Mouse (Mus musculus): ENCODE measurements around the gene Gpc6. TPM values are rescaled to one million over a fixed set of nuclear protein-coding genes. Genes with fewer than 3 reads are reported as not detected.

Gpc6 gene
- polyA plus RNA-seq, 2 experiments, result 26.1 to 39.5 TPM

GRCm38 (mm10) chr14:117777866-117778500 is 852.9 kb downstream of the Gpc6 start:
- ATAC-seq (ENCODE audit: low FRiP score, low read depth) (no peak), DNase-seq (ENCODE audit: low spot score) (no peak)
- Histone ChIP-seq H3K9ac (ENCODE audit: low read depth, low read length, severe bottlenecking) (no peak overlapping the region), H3K36me3 (ENCODE audit: control insufficient read depth, insufficient read depth, low read length) (no peaks in the 10 kb centered on the region), H3K4me1 (ENCODE audit: control insufficient read depth, insufficient read depth, low read length) (peaks cover 5% of the 10 kb centered on the region; the same call in 1 of the 2 replicates), H3K9me3 (ENCODE audit: control insufficient read depth, low read length) (no peaks in the 10 kb centered on the region), H3K4me2 (replicated peaks; ENCODE audit: low read depth, low read length, severe bottlenecking) (no peak overlapping the region), H3K27me3 (ENCODE audit: control insufficient read depth, insufficient read depth, low read length) (no peaks in the 10 kb centered on the region), H3K27ac (replicated peaks; ENCODE audit: low read depth, low read length) (no peak overlapping the region), H3K4me3 (replicated peaks; ENCODE audit: low read length) (no peak overlapping the region)
- no peak for TF ChIP-seq POLR2A (IDR thresholded peaks at IDR 0.05; ENCODE audit: borderline replicate concordance, extremely low read depth, insufficient read depth, insufficient read length)
- 56% methylated on average over 13 of the region's 13 CpGs for WGBS

- DNase-seq (ENCODE audit: low spot score), result no peak
- H3K4me1 ChIP-seq (ENCODE audit: control insufficient read depth, insufficient read depth, low read length), result peaks cover 5% of the 10 kb centered on the region; the same call in 1 of the 2 replicates
- no peaks in the 10 kb centered on the region for H3K27me3 ChIP-seq (ENCODE audit: control insufficient read depth, insufficient read depth, low read length)
- WGBS, result 47% methylated on average over 15 of the region's 15 CpGs
- H3K4me2 ChIP-seq (replicated peaks; ENCODE audit: low read depth, low read length, severe bottlenecking), result no peak overlapping the region
- no peak overlapping the region for H3K27ac ChIP-seq (replicated peaks; ENCODE audit: low read depth, low read length)
- no peaks in the 10 kb centered on the region for H3K9me3 ChIP-seq (ENCODE audit: control insufficient read depth, low read length)
- no peak overlapping the region for H3K4me3 ChIP-seq (replicated peaks; ENCODE audit: low read length)
- TF ChIP-seq POLR2A (IDR thresholded peaks at IDR 0.05; ENCODE audit: borderline replicate concordance, extremely low read depth, insufficient read depth, insufficient read length), result no peak
- no peak for ATAC-seq (ENCODE audit: low FRiP score, low read depth)
- H3K36me3 ChIP-seq (ENCODE audit: control insufficient read depth, insufficient read depth, low read length), result no peaks in the 10 kb centered on the region
- no peak overlapping the region for H3K9ac ChIP-seq (ENCODE audit: low read depth, low read length, severe bottlenecking)
Measured at GRCm38 (mm10) chr14:117778538-117779413, 853.7 kb downstream of the Gpc6 start.

GRCm38 (mm10) chr14:117781724-117782123 is 856.6 kb downstream of the Gpc6 start:
- Histone ChIP-seq H3K4me2 (replicated peaks; ENCODE audit: low read depth, low read length, severe bottlenecking) (no peak overlapping the region), H3K9me3 (ENCODE audit: control insufficient read depth, low read length) (no peaks in the 10 kb centered on the region), H3K27me3 (ENCODE audit: control insufficient read depth, insufficient read depth, low read length) (no peaks in the 10 kb centered on the region), H3K4me3 (replicated peaks; ENCODE audit: low read length) (no peak overlapping the region), H3K27ac (replicated peaks; ENCODE audit: low read depth, low read length) (no peak overlapping the region), H3K4me1 (ENCODE audit: control insufficient read depth, insufficient read depth, low read length) (peaks cover 5% of the 10 kb centered on the region; the same call in 1 of the 2 replicates), H3K36me3 (ENCODE audit: control insufficient read depth, insufficient read depth, low read length) (no peaks in the 10 kb centered on the region), H3K9ac (ENCODE audit: low read depth, low read length, severe bottlenecking) (no peak overlapping the region)
- DNase-seq (ENCODE audit: low spot score), result no peak
- WGBS, result 15% methylated on average over 5 of the region's 5 CpGs
- no peak for ATAC-seq (ENCODE audit: low FRiP score, low read depth)
- no peak for TF ChIP-seq POLR2A (IDR thresholded peaks at IDR 0.05; ENCODE audit: borderline replicate concordance, extremely low read depth, insufficient read depth, insufficient read length)

- no peak for TF ChIP-seq POLR2A (IDR thresholded peaks at IDR 0.05; ENCODE audit: borderline replicate concordance, extremely low read depth, insufficient read depth, insufficient read length)
Measured at GRCm38 (mm10) chr14:117783671-117784262, 858.7 kb downstream of the Gpc6 start.

DNA sequence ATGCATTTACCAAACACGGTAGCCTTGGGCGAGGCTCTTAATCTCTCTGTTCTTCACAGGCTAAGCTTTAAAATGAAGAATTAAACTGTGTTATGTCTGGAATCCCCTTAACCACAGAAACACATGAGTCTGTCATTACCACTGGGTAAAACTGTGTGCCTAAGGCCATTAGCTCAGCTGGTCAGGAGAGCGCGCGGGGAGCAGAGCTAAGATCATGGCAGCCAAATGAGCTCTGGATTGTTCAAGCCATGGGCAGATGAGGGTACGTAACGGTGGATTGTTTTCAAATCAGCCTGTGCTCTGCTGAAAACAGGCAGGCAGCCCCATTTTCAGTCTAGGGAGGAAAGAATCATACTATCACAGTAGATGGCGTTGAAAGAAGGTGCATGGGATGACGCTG is 859.8 kb downstream of the Gpc6 start:
- Histone ChIP-seq H3K36me3 (ENCODE audit: control insufficient read depth, insufficient read depth, low read length) (no peaks in the 10 kb centered on the region), H3K4me3 (replicated peaks; ENCODE audit: low read length) (no peak overlapping the region), H3K27me3 (ENCODE audit: control insufficient read depth, insufficient read depth, low read length) (no peaks in the 10 kb centered on the region), H3K4me1 (ENCODE audit: control insufficient read depth, insufficient read depth, low read length) (no peaks in the 10 kb centered on the region), H3K9ac (ENCODE audit: low read depth, low read length, severe bottlenecking) (no peak overlapping the region), H3K4me2 (replicated peaks; ENCODE audit: low read depth, low read length, severe bottlenecking) (no peak overlapping the region), H3K27ac (replicated peaks; ENCODE audit: low read depth, low read length) (no peak overlapping the region), H3K9me3 (ENCODE audit: control insufficient read depth, low read length) (no peaks in the 10 kb centered on the region)
- TF ChIP-seq POLR2A (IDR thresholded peaks at IDR 0.05; ENCODE audit: borderline replicate concordance, extremely low read depth, insufficient read depth, insufficient read length), result no peak
- 68% methylated on average over 9 of the region's 9 CpGs for WGBS
- DNase-seq (ENCODE audit: low spot score) (no peak), ATAC-seq (ENCODE audit: low FRiP score, low read depth) (no peak)

More at GRCm38 (mm10) chr14:117783671-117784262, 858.7 kb downstream of the Gpc6 start:
- 75% methylated on average over 8 of the region's 8 CpGs for WGBS
- Histone ChIP-seq H3K4me2 (replicated peaks; ENCODE audit: low read depth, low read length, severe bottlenecking) (no peak overlapping the region), H3K36me3 (ENCODE audit: control insufficient read depth, insufficient read depth, low read length) (no peaks in the 10 kb centered on the region), H3K27ac (replicated peaks; ENCODE audit: low read depth, low read length) (no peak overlapping the region), H3K9me3 (ENCODE audit: control insufficient read depth, low read length) (no peaks in the 10 kb centered on the region), H3K4me3 (replicated peaks; ENCODE audit: low read length) (no peak overlapping the region), H3K4me1 (ENCODE audit: control insufficient read depth, insufficient read depth, low read length) (no peaks in the 10 kb centered on the region), H3K27me3 (ENCODE audit: control insufficient read depth, insufficient read depth, low read length) (no peaks in the 10 kb centered on the region), H3K9ac (ENCODE audit: low read depth, low read length, severe bottlenecking) (no peak overlapping the region)
- no peak for DNase-seq (ENCODE audit: low spot score)
- ATAC-seq (ENCODE audit: low FRiP score, low read depth), result no peak

Data from limb, embryonic 14.5 days (tissue).